Mouse (Mus musculus) ES-Bruce4 (cell line): ENCODE results near the gene Tmod1. TPM values are rescaled to one million over a fixed set of nuclear protein-coding genes. Genes with fewer than 3 reads are reported as not detected.

ENCODE experiments used
- H3K27ac ChIP-seq: 2 replicates; pipeline ENCODE4 v1.5.1; 2012; ENCODE audit warnings: low read length, inconsistent platforms; ENCODE audit not compliant: insufficient read depth
- H3K27me3 ChIP-seq: 2 replicates; pipeline ENCODE4 v1.6.1; 2012; ENCODE audit warnings: mild to moderate bottlenecking, low read length, inconsistent platforms; ENCODE audit not compliant: control insufficient read depth, poor library complexity, insufficient read depth, severe bottlenecking
- H3K36me3 ChIP-seq: 2 replicates; pipeline ENCODE4 v1.6.1; 2012; ENCODE audit warnings: inconsistent platforms, mild to moderate bottlenecking, low read length, moderate library complexity; ENCODE audit not compliant: control insufficient read depth, poor library complexity, insufficient read depth, severe bottlenecking
- H3K4me1 ChIP-seq: one replicate; pipeline ENCODE4 v1.8.1; 2011; ENCODE audit warnings: low read length; ENCODE audit not compliant: control insufficient read depth, insufficient read depth
- H3K4me3 ChIP-seq: 2 replicates; pipeline ENCODE4 v1.5.1; 2011; ENCODE audit warnings: low read depth, mild to moderate bottlenecking, low read length
- H3K9ac ChIP-seq: 2 replicates; pipeline ENCODE4 v1.6.1; 2012; ENCODE audit warnings: low read depth, mild to moderate bottlenecking, inconsistent platforms; ENCODE audit not compliant: poor library complexity, severe bottlenecking
- H3K9me3 ChIP-seq: replicated peaks from 2 replicates; pipeline ENCODE4 v1.6.1; 2012; ENCODE audit warnings: mild to moderate bottlenecking, low read length, inconsistent platforms; ENCODE audit not compliant: control insufficient read depth, poor library complexity, insufficient read depth, severe bottlenecking
- CTCF ChIP-seq: IDR thresholded peaks from one replicate; pipeline ENCODE4 v1.8.1; 2011; ENCODE audit warnings: low read depth, low read length
- EP300 ChIP-seq: IDR thresholded peaks from 2 replicates; pipeline ENCODE4 v1.6.1; 2011; ENCODE audit warnings: low read depth, low read length; ENCODE audit not compliant: insufficient read depth
- POLR2A ChIP-seq: IDR thresholded peaks from one replicate; pipeline ENCODE4 v1.8.1; 2011; ENCODE audit warnings: low read length; ENCODE audit not compliant: insufficient read depth
- polyA plus RNA-seq: library from polyadenylated mRNA; stranded (reverse); fragments of >200 nt; gene quantifications from 2 replicates; pipeline ENCODE4 v1.2.4, GENCODE M21; 2011; ENCODE audit warnings: low read depth; ENCODE audit not compliant: missing spikeins, insufficient read depth, insufficient read length

The Tmod1 gene
- polyA plus RNA-seq, 1 experiment = 0.72 TPM

GRCm38 (mm10) chr4:46033197-46033596, 5.5 kb upstream of the Tmod1 start:
- H3K9ac ChIP-seq = no peak overlapping the region
- no peaks in the 10 kb centered on the region for H3K36me3 ChIP-seq
- H3K27me3 ChIP-seq = no peaks in the 10 kb centered on the region
- H3K4me1 ChIP-seq = no peaks in the 10 kb centered on the region
- no peak overlapping the region for H3K4me3 ChIP-seq
- no peak overlapping the region for H3K27ac ChIP-seq
- TF ChIP-seq POLR2A = no peak
- no peak for TF ChIP-seq CTCF
- no peak for TF ChIP-seq EP300
- no peaks in the 10 kb centered on the region for H3K9me3 ChIP-seq

GRCm38 (mm10) chr4:46038591-46038891, 194 bp upstream of the Tmod1 start:
- Histone ChIP-seq H3K27me3 (peaks cover 5% of the 10 kb centered on the region; the same call in 1 of the 2 replicates), H3K4me3 (peak overlapping the region; percentile 44), H3K27ac (no peak overlapping the region), H3K9me3 (no peaks in the 10 kb centered on the region), H3K9ac (peak overlapping the region; percentile 55; the same call in 1 of the 2 replicates), H3K36me3 (no peaks in the 10 kb centered on the region), H3K4me1 (no peaks in the 10 kb centered on the region)
- TF ChIP-seq CTCF (no peak), EP300 (no peak), POLR2A (no peak)

- no peaks in the 10 kb centered on the region for H3K9me3 ChIP-seq
- H3K9ac ChIP-seq = no peak overlapping the region
- H3K4me1 ChIP-seq = no peaks in the 10 kb centered on the region
- peaks cover 5% of the 10 kb centered on the region; the same call in 1 of the 2 replicates for H3K27me3 ChIP-seq
- no peak overlapping the region for H3K27ac ChIP-seq
- no peaks in the 10 kb centered on the region for H3K36me3 ChIP-seq
- peak overlapping the region; percentile 43 for H3K4me3 ChIP-seq
- no peak for TF ChIP-seq POLR2A
- no peak for TF ChIP-seq EP300
- no peak for TF ChIP-seq CTCF
These were observed 1.2 kb downstream of the Tmod1 start for GRCm38 (mm10) chr4:46039899-46040298.

GRCm38 (mm10) chr4:46040594-46041192, 2.0 kb downstream of the Tmod1 start:
- Histone ChIP-seq H3K27ac (no peak overlapping the region), H3K9me3 (no peaks in the 10 kb centered on the region), H3K27me3 (peaks cover 5% of the 10 kb centered on the region; the same call in 1 of the 2 replicates), H3K36me3 (no peaks in the 10 kb centered on the region), H3K4me1 (no peaks in the 10 kb centered on the region), H3K4me3 (no peak overlapping the region), H3K9ac (no peak overlapping the region)
- TF ChIP-seq CTCF (peak; percentile 32), POLR2A (no peak)

GRCm38 (mm10) chr4:46041761-46042504, 3.2 kb downstream of the Tmod1 start:
- Histone ChIP-seq H3K27ac (no peak overlapping the region), H3K4me1 (no peaks in the 10 kb centered on the region), H3K4me3 (no peak overlapping the region), H3K27me3 (peaks cover 5% of the 10 kb centered on the region; the same call in 1 of the 2 replicates), H3K36me3 (no peaks in the 10 kb centered on the region), H3K9ac (no peak overlapping the region), H3K9me3 (no peaks in the 10 kb centered on the region)
- TF ChIP-seq POLR2A (no peak), EP300 (no peak)

- Histone ChIP-seq H3K4me3 (no peak overlapping the region), H3K9ac (no peak overlapping the region), H3K27me3 (peaks cover 5% of the 10 kb centered on the region; the same call in 1 of the 2 replicates), H3K36me3 (no peaks in the 10 kb centered on the region), H3K9me3 (no peaks in the 10 kb centered on the region), H3K27ac (no peak overlapping the region), H3K4me1 (no peaks in the 10 kb centered on the region)
- TF ChIP-seq CTCF = no peak
- no peak for TF ChIP-seq EP300
- TF ChIP-seq POLR2A = no peak
These were observed 3.7 kb downstream of the Tmod1 start for GRCm38 (mm10) chr4:46042505-46042850.
